Mouse (Mus musculus) liver, embryonic 12.5 days (tissue): Measurements from ENCODE around the gene Gm21518. TPM values are rescaled to one million over a fixed set of nuclear protein-coding genes. Genes with fewer than 3 reads are reported as not detected.
"Not testable (repeated sequence)": the region's sequence is repeated elsewhere in the genome, so short reads cannot be mapped to it uniquely, and the experiment has no call there.

Experiments
- ATAC-seq: fragments of 200-750 bp; cut with Nextera tagmentation; 2 replicates; pipeline ENCODE4 v1.8.0; 2017; ENCODE audit warnings: moderate number of reproducible peaks, mild to moderate bottlenecking, moderate library complexity
- H3K27ac ChIP-seq: fragments of 300-500 bp; sonication (generic); 2 replicates; pipeline ENCODE4 v1.5.1; 2016; ENCODE audit warnings: mild to moderate bottlenecking
- H3K27me3 ChIP-seq: fragments of 300-500 bp; sonication (generic); replicated peaks from 2 replicates; pipeline ENCODE4 v1.6.1; 2016; ENCODE audit warnings: mild to moderate bottlenecking, moderate library complexity
- H3K36me3 ChIP-seq: fragments of 300-500 bp; sonication (generic); 2 replicates; pipeline ENCODE4 v1.6.1; 2016; ENCODE audit warnings: mild to moderate bottlenecking, moderate library complexity
- H3K4me1 ChIP-seq: fragments of 300-500 bp; sonication (generic); 2 replicates; pipeline ENCODE4 v1.6.1; 2016
- H3K4me2 ChIP-seq: fragments of 300-500 bp; sonication (generic); 2 replicates; pipeline ENCODE4 v1.6.1; 2016; ENCODE audit warnings: mild to moderate bottlenecking, moderate library complexity
- H3K4me3 ChIP-seq: fragments of 300-500 bp; sonication (generic); 2 replicates; pipeline ENCODE4 v1.5.1; 2016; ENCODE audit warnings: mild to moderate bottlenecking, moderate library complexity
- H3K9ac ChIP-seq: fragments of 300-500 bp; sonication (generic); 2 replicates; pipeline ENCODE4 v1.6.1; 2016; ENCODE audit warnings: mild to moderate bottlenecking, moderate library complexity
- H3K9me3 ChIP-seq: fragments of 300-500 bp; sonication (generic); replicated peaks from 2 replicates; pipeline ENCODE4 v1.6.1; 2016; ENCODE audit warnings: mild to moderate bottlenecking, moderate library complexity
- WGBS: fragments of 180-500 bp; shearing (Covaris S2); methylation state at CpG from one replicate; pipeline ENCODE4 v1.1.7; 2016; ENCODE audit not compliant: insufficient replicate concordance; 5-methylcytosine and 5-hydroxymethylcytosine counted together
- polyA plus RNA-seq: library from polyadenylated mRNA; unstranded; fragments of >200 nt; fragmentation: Nextera tagmentation; extraction: Ambion mirVana; gene quantifications from 2 replicates; pipeline ENCODE4 v1.2.1, GENCODE M21; 2016

The Gm21518 gene
- polyA plus RNA-seq = not detected in 2 replicates

DNA sequence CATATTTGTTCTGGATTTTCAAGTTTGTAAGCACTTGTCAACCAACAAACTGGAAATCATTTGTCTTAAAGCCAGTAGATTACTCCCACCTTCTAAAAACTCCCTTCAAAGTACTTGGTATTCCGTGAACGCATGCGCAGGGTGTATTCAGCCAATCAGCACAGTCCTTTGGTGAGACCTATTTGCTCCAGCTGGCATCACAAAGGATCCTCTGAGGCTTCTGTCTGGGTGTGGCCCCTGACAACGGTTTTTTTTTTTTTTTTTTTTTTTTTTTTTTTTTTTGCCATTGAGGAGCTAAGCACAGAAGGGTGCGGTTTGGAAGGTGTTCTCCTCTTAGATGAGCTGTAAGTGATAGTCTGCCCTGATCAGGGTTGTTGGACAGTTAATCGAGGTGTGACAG is at the start of gene Gm21518:
Gm21518 (plus strand) TSS at position 301 of the 400 bp plus-strand sequence.
- H3K27ac ChIP-seq, H3K27me3 ChIP-seq, H3K9ac ChIP-seq, H3K4me2 ChIP-seq, H3K4me1 ChIP-seq, H3K36me3 ChIP-seq, ATAC-seq, H3K9me3 ChIP-seq, H3K4me3 ChIP-seq: not testable (repeated sequence)
- WGBS = no CpG with 5 or more reads among the region's 6 CpGs
